Mouse (Mus musculus): Measurements from ENCODE around the gene Pacs1.

DNA sequence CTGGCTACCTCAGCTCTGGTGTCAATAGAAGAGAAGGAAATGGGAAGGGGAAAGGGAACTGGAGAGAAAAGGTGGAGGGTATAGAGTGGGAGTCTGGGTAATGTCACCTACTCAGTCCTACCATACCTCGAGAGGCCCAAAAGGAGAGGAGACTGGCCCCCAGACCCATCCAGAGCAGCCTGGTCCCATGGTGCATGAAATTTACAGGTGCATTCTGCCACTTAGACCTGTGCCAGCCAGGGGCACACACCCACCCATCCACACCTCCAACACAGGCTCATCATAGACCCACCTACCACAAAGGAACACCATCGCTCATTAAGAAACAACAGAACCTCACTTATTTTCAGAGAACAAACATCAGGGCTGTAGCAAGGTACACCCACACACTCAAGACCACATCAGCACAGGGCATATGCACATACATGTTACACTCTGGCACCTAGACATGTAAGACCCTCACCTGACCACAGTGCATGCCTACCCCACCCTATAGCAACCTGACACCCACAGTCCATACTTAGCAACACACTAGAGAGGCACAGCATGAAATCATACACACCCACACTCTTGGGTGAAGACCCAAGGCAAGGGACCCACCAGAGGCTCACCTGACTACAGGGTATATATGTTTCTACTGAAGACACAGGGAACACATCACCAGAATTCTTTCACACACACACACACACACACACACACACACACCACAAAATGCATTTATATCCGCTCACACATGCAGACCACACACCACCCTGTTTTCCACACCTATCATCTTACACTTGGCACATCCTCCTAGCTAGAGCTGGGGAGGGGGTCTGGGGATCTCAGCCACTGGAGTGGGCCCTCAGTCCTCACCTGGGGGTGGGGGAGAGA, 188.7 kb downstream of the Pacs1 start:
- TF ChIP-seq CTCF (IDR thresholded peaks at IDR 0.05; ENCODE audit: insufficient read depth, low read length) (no peak), POLR2A (IDR thresholded peaks at IDR 0.05; ENCODE audit: borderline replicate concordance, extremely low read depth, low read depth, low read length) (no peak)
